Mouse (Mus musculus) lung, postnatal 0 days (tissue): Measurements from ENCODE around the gene Hectd2. TPM values are rescaled to one million over a fixed set of nuclear protein-coding genes. Genes with fewer than 3 reads are reported as not detected.
A peak's percentile ranks its signal among the peaks of the same experiment; 100 is the strongest.

Experiments
- ATAC-seq: fragments of 200-750 bp; cut with Nextera tagmentation; 2 replicates; pipeline ENCODE4 v1.8.0; 2017; ENCODE audit warnings: moderate library complexity
- DNase-seq: peaks from one replicate; pipeline ENCODE4 v3.0.0-alpha.2; 2016; ENCODE audit warnings: low spot score
- H3K27ac ChIP-seq: fragments of 300-500 bp; sonication (generic); 2 replicates; pipeline ENCODE4 v1.5.1; 2014; ENCODE audit warnings: antibody characterized with exemption, mild to moderate bottlenecking, low read length, mixed read lengths
- H3K27me3 ChIP-seq: fragments of 300-500 bp; sonication (generic); replicated peaks from 2 replicates; pipeline ENCODE4 v1.6.1; 2014; ENCODE audit warnings: low read length, mixed read lengths; ENCODE audit not compliant: insufficient read depth
- H3K36me3 ChIP-seq: fragments of 300-500 bp; sonication (generic); 2 replicates; pipeline ENCODE4 v1.6.1; 2014; ENCODE audit warnings: low read length, mixed read lengths; ENCODE audit not compliant: insufficient read depth
- H3K4me1 ChIP-seq: fragments of 300-500 bp; sonication (generic); 2 replicates; pipeline ENCODE4 v1.6.1; 2014; ENCODE audit warnings: antibody characterized with exemption, low read depth, low read length, mixed read lengths; ENCODE audit not compliant: insufficient read depth
- H3K4me2 ChIP-seq: fragments of 300-500 bp; sonication (generic); replicated peaks from 2 replicates; pipeline ENCODE4 v1.6.1; 2014; ENCODE audit warnings: low read depth, mild to moderate bottlenecking, low read length, moderate library complexity, mixed read lengths
- H3K4me3 ChIP-seq: fragments of 300-500 bp; sonication (generic); 2 replicates; pipeline ENCODE4 v1.5.1; 2014; ENCODE audit warnings: low read depth, low read length
- H3K9ac ChIP-seq: fragments of 300-500 bp; sonication (generic); replicated peaks from 2 replicates; pipeline ENCODE4 v1.6.1; 2014; ENCODE audit warnings: low read depth, mild to moderate bottlenecking
- H3K9me3 ChIP-seq: fragments of 300-500 bp; sonication (generic); 2 replicates; pipeline ENCODE4 v1.6.1; 2016; ENCODE audit warnings: low read length, mixed read lengths
- CTCF ChIP-seq: IDR thresholded peaks from 2 replicates; pipeline ENCODE4 v1.5.1; 2016; ENCODE audit warnings: antibody characterized with exemption, mild to moderate bottlenecking
- EP300 ChIP-seq: IDR thresholded peaks from 2 replicates; pipeline ENCODE4 v1.6.1; 2016; ENCODE audit warnings: antibody characterized with exemption, mild to moderate bottlenecking, control low read depth
- WGBS: fragments of 180-500 bp; shearing (Covaris S2); extraction: QIAGEN DNeasy Blood & Tissue Kit; methylation state at CpG from one replicate; pipeline ENCODE4 v1.1.7; 2014; 5-methylcytosine and 5-hydroxymethylcytosine counted together
- polyA plus RNA-seq: library from polyadenylated mRNA; unstranded; fragments of >200 nt; fragmentation: Nextera tagmentation; extraction: Ambion mirVana; gene quantifications from 2 replicates; pipeline ENCODE4 v1.2.1, GENCODE M21; 2015

Gene Hectd2
- polyA plus RNA-seq, 1 experiment from 2014 or later, result 1.6 TPM

DNA sequence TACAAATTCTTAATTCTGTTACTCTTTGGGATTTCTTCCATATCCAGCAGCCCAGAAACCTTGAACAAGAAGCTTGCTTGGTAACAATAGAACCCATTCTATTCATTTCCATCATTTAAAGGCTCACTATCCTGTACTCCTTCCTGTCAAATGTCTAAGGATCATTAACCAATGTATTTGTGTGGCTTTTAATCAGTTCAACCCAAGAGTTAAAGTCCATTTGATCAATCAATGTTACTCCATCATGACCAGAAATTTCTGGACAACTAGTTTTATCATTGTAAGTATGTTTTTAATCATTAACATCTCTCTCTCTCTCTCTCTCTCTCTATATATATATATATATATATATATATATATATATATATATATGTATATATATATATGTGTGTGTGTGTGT is 29.4 kb upstream of the Hectd2 start:
- Histone ChIP-seq H3K4me2 (no peak overlapping the region), H3K27ac (no peak overlapping the region), H3K4me3 (no peak overlapping the region), H3K9me3 (no peaks in the 10 kb centered on the region), H3K4me1 (no peaks in the 10 kb centered on the region), H3K27me3 (no peaks in the 10 kb centered on the region), H3K9ac (no peak overlapping the region), H3K36me3 (no peaks in the 10 kb centered on the region)
- no peak for TF ChIP-seq CTCF
- TF ChIP-seq EP300, result no peak
- DNase-seq, result no peak
- no peak for ATAC-seq

DNA sequence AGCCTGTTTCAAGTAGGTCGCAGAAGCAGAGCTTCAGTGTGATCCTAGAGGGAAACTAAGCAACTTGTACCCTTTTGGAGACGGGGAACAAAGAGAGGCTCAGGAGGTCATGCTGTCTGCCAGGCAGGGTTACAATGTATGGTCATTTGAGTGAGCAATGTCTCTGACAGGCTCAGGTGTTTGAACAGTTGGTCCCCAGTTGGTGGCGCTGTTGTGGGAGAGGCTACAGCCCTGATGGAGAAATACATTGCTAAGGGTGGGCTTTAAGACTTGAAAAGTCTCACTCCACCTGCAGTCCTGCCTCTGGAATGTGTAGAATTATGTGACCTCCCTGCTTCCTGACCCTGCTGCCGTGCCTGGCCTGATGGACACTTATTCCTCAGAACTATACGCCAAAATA is 21.4 kb upstream of the Hectd2 start:
- no peak for DNase-seq
- Histone ChIP-seq H3K4me2 (no peak overlapping the region), H3K9ac (no peak overlapping the region), H3K4me3 (no peak overlapping the region), H3K36me3 (no peaks in the 10 kb centered on the region), H3K27ac (no peak overlapping the region), H3K9me3 (no peaks in the 10 kb centered on the region), H3K27me3 (no peaks in the 10 kb centered on the region), H3K4me1 (0 out of 2 replicates have a peak, but pooled peaks cover 5% of the 10 kb centered on the region)
- ATAC-seq, result no peak
- TF ChIP-seq EP300, result no peak
- TF ChIP-seq CTCF, result peak; percentile 51
- WGBS, result 63% methylated on average over 5 of the region's 5 CpGs

DNA sequence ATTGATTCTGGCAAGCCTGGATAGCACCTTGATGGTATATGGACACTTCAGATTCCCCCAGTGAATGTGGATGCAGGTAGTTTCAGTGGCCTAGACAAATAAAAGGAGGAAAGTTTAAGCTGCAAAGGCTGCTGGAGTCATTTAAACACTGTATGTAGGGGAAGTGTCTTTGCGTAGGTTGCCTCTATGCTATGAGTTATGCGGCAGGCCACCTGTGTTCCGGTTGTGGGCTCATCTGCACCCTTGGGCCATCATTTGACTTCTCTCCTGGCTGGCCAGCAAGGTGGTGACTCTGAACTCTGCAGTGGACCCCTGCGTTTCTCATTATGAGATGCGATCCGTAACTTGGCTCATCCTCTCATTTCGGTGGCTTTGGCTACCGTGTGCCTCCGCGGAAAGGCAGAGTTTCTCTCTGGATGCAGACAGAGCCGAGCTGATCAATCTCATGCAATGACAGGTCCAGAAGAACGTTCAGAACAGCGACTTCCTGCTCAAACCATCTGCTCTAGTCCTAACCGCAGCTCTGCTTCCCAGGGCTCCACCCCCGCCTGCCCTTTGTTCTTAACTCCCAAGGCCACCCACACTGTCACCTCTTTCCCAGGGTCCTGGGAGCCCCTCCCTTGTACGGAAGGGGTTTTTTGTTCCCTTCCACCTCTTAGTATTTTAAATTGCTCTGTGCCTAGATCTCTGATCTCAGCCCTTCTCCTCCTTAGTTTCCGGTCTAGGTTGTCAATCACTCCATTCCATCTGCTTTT is 20.3 kb upstream of the Hectd2 start:
- TF ChIP-seq EP300 (no peak), CTCF (no peak)
- Histone ChIP-seq H3K27ac (no peak overlapping the region), H3K4me1 (0 out of 2 replicates have a peak, but pooled peaks cover 5% of the 10 kb centered on the region), H3K36me3 (no peaks in the 10 kb centered on the region), H3K27me3 (no peaks in the 10 kb centered on the region), H3K9ac (no peak overlapping the region), H3K4me3 (peak overlapping the region; percentile 3; the same call in 1 of the 2 replicates), H3K9me3 (no peaks in the 10 kb centered on the region), H3K4me2 (peak overlapping the region; percentile 49)
- ATAC-seq (peak; percentile 57), DNase-seq (peak; percentile 73)
- 30% methylated on average over 17 of the region's 17 CpGs for WGBS

DNA sequence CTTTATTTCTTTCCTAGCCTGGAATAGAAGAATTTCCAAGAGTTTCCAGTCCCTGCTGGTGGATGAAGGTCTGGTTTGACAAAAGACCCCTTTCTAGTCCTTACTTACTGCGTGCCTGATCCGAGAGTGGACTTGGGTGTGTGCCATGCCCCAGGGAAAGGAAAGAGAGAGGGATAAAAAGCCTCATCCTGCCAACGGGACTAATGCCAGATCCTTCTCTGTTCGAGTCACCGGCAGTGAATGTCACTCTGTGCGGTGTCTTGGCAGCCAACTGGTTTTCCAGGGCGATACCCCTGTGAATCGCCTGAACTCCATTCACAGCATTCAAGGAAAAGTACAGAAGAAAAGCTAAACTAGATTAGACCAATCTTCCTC is 19.7 kb upstream of the Hectd2 start:
- Histone ChIP-seq H3K4me3 (peak overlapping the region; percentile 3; the same call in 1 of the 2 replicates), H3K9me3 (no peaks in the 10 kb centered on the region), H3K27me3 (no peaks in the 10 kb centered on the region), H3K4me2 (peak overlapping the region; percentile 49), H3K9ac (no peak overlapping the region), H3K4me1 (0 out of 2 replicates have a peak, but pooled peaks cover 5% of the 10 kb centered on the region), H3K27ac (no peak overlapping the region), H3K36me3 (no peaks in the 10 kb centered on the region)
- peak; percentile 30 for DNase-seq
- whole genome bisulfite sequencing, result 7% methylated on average over 8 of the region's 8 CpGs
- TF ChIP-seq CTCF, result no peak
- TF ChIP-seq EP300, result no peak
- ATAC-seq, result peak; percentile 38

DNA sequence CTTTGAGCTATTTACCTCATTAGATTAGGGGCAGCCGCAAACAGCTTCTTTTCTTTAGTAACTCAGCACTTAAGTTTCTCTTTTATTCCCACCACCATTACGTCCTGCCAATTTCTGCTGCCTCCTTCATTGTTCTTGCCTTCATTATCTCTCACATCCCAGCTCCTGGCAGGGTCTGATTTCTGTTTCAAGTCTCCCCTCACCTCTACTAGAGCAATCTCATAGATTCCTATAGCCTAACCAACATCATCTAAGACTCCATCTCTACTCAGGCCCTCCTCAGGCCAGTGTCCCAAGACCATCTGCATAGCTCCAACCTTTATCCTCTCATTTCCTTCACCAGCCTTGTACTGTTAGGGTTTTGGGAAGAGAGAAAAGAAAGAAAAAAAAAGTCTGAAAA is 19.3 kb upstream of the Hectd2 start:
- ATAC-seq, result no peak
- H3K36me3 ChIP-seq, result no peaks in the 10 kb centered on the region
- H3K4me1 ChIP-seq, result 0 out of 2 replicates have a peak, but pooled peaks cover 5% of the 10 kb centered on the region
- no peaks in the 10 kb centered on the region for H3K27me3 ChIP-seq
- H3K9ac ChIP-seq, result no peak overlapping the region
- no peak for DNase-seq
- no peak overlapping the region for H3K27ac ChIP-seq
- no peak overlapping the region for H3K4me3 ChIP-seq
- 44% methylated on average over 2 of the region's 2 CpGs for WGBS
- no peaks in the 10 kb centered on the region for H3K9me3 ChIP-seq
- H3K4me2 ChIP-seq, result peak overlapping the region; percentile 49
- TF ChIP-seq EP300, result no peak
- TF ChIP-seq CTCF, result no peak

DNA sequence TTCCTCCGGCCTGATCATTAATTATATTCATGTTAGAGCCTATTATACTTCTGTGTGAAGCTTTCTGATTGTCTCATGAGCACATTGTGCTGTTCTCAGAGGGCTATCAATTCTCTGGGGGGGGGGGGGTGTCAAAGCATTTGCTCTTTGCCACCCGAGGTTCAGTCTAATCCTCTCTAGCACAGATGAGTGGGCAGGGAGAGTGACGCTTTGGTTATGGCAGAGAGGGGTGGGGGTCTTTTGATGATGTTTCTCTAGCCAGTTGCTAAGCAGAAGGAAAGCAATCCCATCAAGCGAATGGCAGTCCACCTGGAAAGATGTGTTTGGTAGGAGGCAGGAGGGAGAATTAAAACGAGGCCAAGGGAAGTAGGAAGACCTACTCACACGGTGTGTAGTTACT is 18.6 kb upstream of the Hectd2 start:
- ATAC-seq (no peak), DNase-seq (no peak)
- H3K27me3 ChIP-seq, result no peaks in the 10 kb centered on the region
- TF ChIP-seq CTCF (no peak), EP300 (no peak)
- 0 out of 2 replicates have a peak, but pooled peaks cover 5% of the 10 kb centered on the region for H3K4me1 ChIP-seq
- H3K4me2 ChIP-seq, result no peak overlapping the region
- no peak overlapping the region for H3K9ac ChIP-seq
- H3K9me3 ChIP-seq, result no peaks in the 10 kb centered on the region
- WGBS, result 31% methylated on average over 6 of the region's 6 CpGs
- H3K36me3 ChIP-seq, result no peaks in the 10 kb centered on the region
- no peak overlapping the region for H3K4me3 ChIP-seq
- H3K27ac ChIP-seq, result no peak overlapping the region
